Mouse (Mus musculus): ENCODE results near the gene Csnk1e.
"Not testable (repeated sequence)": the region's sequence is repeated elsewhere in the genome, so short reads cannot be mapped to it uniquely, and the experiment has no call there.

Gene Csnk1e

DNA sequence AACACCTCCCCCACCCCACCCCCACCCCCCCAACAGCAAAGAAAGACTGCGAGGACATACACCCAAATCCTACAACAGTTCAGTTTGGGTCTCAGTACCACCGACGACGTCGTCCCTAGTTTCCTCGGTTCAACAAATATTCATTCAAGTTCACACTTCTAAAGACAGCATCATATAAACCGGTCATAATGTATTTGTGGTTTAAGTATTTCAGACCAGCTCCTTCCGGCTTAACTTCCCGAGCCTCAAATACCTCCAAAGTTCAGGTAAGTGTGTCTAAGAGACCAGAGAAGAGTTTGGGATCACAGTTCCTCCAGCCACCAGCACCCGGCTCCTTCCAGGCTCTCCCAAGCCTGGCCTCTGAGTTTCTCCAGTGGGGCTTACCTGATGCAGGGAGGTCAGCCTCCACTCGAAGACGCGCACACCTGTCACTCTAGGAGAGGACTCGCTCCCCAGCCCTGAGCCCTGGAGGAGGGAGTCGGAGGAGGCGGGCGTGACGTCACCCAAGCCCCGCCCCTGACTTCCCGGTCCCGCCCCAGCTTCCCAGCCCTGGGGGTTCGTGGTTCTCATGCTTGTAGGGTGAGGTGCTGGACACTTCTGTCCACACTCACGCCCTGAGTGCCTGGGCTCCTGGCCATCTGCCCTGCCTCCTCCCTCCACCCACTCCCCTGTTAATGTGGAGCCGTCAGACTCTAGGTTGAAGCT, at the start of gene Csnk1e:
TSS of gene Csnk1e (minus strand) at position 461 of the 705 bp plus-strand sequence.
- peak; percentile 16 for DNase-seq

GRCm38 (mm10) chr15:79504707-79505452, 49.5 kb upstream of the Csnk1e start, which contains the start of gene Kcnj4:
Gene Kcnj4, minus strand, starts transcription at chr15:79505241.
- no peak for DNase-seq

GRCm38 (mm10) chr15:79503438-79503837, 48.1 kb upstream of the Csnk1e start:
- DNase-seq: no peak

DNA sequence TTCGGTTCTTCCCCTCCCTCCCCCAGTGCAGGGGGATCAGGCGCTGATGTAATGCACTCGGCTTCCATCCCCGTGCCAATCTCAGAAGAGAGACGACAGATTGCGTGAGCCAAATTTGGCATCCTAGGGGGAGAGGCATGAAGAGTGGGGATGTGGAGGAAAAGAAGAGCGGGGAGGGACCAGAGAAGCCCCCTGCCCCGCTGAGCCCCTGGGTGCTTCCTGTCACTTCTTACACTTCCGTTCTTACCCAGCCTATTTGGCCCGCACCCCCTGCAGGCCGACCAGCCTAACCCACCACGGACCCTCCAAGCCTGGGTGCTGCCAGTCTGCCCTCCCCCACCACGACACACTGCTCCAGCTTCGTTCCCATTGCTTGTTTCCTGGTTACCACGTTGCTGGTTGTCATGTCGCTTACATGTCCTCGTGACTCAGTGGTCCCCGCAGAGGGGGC, 47.5 kb upstream of the Csnk1e start:
- DNase-seq: no peak

DNA sequence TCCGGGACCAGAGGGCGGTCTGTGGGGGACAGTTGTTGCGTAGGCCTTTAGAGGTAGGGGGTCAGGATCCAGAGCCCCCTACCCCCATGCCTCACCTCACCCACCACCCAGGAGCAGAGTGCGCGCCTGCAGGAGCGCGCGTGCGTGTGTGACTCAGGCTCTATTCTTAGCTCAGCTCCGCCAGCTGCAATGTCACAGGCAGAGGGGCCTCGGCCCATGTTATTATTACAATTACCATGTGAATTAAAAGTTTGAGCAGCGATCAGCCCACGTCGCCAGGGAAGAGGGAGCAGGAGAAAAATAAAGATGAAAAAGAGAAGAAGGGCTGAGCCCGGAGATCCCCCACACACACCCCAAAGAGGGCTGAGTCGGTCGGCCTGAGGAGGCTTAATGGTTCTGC, 44.7 kb upstream of the Csnk1e start:
- DNase-seq: no peak

- DNase-seq: no peak
Observed at GRCm38 (mm10) chr15:79493527-79493926, 38.2 kb upstream of the Csnk1e start.

DNA sequence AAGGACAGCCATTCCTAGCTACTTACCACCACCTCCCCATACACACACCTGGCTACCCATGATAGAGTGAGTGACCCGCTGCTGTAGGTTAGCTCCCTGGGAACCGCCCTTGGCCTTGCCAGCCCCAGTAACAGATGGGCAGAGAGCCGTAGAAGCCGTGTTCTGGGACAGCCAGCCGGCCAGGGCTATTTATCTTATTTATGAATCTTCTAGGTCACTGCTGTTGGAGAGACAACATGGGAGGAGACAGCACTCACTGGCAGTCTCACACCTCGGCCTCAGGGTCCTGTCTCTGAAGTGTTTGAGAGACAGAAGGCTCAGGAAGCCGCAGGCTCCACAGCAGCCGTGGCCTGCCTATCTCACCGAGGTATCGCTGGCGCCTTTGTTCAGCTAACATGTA, 34.1 kb upstream of the Csnk1e start:
- DNase-seq: no peak

DNA sequence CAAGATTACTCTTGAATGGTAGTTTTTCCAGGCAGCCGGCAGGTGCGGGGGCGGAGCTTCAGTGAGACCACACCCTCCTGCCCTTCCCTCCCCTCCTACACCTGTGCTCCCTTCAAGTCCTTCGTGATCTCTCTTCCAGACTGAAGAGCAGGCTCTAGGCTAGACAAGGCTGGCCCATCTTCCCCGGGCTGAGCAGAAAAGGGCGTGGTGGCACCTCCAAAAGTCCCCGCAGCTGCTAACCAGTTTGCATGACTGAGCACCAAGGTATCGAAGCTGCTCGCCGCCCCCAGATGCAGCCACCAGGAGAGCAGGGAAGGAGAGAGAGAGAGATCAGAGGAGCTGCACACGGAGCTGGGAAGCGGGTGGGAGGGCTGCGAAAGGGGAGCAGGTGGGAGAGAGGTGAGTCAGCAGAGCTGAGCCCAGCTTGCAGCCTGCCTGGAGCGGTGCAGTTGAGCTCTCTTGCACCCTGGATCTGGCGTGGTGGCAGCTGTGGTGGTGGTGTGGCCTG, 25.9 kb upstream of the Csnk1e start:
- no peak for DNase-seq

DNA sequence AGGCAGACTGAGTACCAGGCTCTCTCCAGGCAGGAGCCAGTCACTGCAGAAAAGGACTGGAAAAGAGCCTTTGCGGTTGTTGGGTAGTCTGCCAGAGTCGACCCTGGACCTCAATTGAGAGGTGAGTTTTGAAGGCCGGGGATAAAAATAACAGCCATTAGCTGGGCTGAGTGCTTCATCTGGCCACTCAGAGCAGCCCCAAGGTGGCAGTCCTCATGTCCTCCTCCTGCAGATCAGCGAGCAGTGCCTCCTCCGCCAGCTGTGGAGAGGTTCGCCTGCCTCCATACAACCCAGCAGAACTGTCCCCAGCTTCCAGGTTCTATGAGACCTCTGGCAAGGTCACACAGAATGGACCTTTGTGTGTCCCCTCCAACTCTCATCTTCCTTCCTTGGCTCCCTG, 21.9 kb upstream of the Csnk1e start:
- DNase-seq: no peak

GRCm38 (mm10) chr15:79473638-79474355, 18.4 kb upstream of the Csnk1e start:
- DNase-seq: no peak

GRCm38 (mm10) chr15:79473042-79473441, 17.7 kb upstream of the Csnk1e start:
- no peak for DNase-seq

DNA sequence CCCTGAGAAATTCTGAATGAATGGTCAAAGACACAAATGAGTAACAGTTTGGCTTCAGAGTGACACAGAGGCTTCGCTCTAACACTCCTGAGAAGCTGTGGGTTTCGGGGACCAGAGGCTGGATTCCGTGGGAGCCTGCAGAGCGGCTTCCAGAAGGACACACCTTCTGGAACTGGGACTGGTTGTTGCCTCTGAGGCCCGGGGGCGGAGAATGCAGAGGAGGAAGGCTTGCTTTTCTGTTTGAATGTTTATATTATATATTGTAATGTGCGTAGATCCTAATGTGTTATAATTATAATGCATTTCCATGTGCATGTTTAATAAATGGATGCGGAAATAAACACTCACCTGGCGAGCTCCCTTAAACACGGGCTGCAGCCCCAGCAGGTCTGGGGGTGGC, 15.7 kb upstream of the Csnk1e start:
- no peak for DNase-seq

- DNase-seq: no peak
Observed at GRCm38 (mm10) chr15:79470583-79470982, 15.2 kb upstream of the Csnk1e start.

GRCm38 (mm10) chr15:79469577-79469976, 14.2 kb upstream of the Csnk1e start:
- DNase-seq: no peak

DNA sequence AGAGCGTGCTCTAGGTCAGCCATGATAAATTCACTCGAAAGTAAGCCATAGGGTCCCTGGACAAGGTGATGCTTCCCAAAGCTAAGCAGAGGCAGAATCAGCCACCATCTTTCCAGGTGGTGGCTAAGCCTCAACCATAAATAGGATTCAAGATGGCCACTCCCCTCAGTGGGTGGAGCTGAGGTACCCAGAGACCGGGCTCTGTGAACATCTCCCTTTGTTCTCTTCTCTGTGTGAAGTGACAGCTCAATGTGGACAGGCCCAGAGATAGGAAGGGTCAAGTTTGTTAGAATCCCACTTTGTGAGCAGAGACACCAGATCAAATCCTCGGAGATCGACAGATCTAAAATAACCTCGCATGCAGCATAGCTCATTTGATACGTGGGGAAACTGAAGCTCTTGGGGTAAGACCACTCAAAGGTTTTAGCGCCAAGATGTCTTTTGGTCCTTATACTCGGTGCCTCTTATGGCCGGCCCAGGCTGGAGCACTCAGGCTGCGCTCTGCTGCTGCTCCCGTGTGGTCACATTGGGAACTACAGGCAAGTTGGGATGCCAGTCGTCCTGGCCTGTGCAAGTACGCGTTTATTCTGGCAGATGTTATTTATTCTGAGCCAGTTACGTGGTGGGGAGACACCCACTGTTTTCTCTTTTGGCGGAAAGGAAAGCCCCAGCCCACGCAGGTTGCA, 11.4 kb upstream of the Csnk1e start:
- peak; percentile 67 for DNase-seq

DNA sequence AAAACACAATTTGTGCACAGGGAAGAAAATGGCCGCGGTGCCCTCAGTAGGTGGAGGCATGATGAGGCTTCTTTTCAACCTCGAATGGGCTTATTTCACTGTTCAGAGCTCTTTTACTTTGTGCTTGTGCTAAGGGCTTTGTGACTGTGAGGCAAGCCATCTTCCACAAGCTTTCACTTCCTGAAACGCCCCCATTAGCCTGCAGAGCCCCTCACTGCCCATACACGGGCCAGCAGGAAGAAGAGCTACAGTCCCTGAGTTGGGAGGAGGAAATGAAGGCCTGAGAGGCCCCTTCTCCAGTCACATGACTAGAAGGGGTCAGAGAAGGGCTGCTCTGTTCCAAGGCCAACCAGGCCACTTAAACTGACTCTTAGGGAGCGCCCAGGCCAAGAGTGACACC, 1.2 kb upstream of the Csnk1e start:
- DNase-seq: no peak

DNA sequence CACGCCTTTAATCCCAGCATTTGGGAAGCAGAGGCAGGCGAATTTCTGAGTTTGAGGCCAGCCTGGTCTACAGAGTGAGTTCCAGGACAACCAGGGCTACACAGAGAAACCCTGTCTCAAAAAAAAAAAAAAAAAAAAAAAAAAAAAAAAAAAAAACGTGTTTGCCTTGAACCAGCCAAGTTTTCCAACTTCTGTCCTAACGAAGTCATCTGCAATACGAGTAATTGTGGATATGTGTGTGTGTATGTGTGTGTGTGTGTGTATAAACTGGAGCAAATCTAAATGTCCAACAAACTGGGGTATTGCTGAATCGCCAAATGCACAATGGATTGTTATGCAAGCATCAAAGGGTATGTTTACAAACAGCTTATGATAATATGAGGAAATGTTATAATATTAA, 738 bp upstream of the Csnk1e start:
- DNase-seq: not testable (repeated sequence)

DNA sequence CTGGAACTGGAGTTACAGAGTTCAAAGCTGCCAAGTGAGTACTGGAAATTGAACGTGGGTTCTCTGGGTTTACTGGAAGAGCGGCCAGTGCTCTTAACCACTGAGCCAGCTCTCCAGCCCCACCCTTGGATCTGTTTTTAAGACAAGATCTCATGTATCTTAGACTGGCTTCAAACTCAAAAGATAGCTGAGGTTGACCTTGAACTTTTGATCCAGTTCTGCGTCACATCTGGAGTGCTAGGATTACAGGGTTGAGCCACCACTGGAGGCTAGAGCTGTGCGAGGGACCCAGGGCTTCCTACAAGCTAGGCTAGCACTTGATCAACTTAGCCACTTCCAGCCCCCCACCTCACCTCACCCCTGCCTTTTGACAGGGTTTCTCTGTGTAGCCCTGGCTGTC, 1.5 kb downstream of the Csnk1e start:
- DNase-seq: no peak

DNA sequence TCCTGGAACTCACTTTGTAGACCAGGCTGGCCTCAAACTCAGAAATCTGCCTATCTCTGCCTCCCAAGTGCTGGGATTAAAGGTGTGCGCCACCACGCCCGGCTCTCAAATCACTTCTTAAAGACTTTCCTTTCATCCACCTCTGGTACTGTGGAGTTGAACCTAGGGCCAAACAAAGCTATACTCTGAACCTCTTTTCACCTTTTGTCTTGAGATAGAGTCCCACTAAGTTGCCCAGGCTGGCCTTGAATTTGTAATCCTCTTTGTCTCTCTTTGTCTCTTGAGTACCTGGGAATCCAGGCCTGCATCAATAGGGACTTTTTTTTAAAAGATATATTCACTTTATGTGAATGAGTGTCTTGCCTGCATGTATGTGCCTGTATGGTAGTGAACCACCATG, 7.3 kb downstream of the Csnk1e start:
- DNase-seq: no peak

DNA sequence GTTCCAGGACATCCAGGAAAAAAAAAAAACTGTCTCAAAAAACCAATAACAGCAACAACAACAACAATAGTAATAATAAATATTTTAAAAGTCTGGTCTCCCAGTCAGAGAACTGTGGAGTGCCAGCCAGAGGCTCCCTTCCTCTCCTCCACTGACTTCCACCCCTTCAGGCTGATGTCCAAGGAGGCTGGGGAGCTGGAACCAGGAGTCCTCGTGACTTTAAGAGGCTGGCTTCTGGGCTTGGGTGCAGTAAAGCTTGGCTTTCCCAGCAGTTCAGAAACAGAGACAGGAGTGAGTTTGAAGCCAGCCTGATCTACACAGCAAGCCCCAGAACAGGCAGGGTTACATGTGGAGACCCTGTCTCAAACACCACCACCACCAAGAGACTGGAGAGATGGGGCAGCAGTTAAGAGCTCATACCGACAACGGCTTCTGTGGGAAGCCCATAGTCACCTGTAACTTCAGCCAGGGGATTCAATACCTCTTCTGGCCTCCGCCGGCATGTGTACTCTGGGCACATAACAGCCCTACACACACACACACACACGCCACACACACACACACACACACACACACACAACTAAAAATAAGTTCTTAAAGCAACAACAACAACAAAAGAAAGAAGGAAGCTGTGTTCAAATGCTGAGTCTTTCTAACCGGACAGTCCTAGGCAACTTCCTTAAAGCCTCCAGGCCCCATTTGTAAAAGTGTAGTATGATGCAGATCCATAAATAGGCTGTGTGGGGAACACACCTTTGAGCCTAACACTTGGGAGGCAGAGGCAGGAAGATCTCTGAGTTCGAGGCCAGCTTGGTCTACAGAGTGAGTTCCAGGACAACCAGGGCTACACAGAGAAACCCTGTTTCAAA, 9.3 kb downstream of the Csnk1e start:
- DNase-seq: no peak

DNA sequence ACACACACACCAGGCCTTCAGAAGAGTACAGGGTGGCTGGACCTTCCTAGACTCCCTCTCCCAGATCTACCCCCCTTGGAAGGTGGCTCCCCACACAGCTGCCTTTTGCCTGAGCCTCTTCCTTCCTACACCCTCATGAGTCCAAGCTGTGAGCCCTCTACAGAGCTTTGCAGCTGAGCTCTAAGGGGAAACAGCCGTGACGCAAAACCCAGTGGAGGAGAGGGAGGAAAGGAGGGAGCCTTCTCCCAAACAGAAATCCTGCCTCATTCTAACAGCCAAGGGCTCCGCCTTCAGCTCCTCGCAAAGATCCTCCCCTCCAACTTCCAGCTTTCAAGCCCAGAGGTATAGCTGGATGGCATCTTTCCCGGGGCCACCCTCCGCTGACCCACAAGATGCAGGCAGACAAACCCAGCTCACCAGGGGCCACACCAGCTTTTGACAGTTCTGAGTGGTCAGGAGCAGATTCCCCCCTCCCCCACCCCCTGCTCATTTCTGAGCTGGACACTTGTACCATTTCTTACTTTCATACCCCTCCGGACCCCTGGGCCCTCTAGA, 11.4 kb downstream of the Csnk1e start:
- DNase-seq: no peak
